Mouse (Mus musculus) layer of hippocampus, postnatal 10 days (tissue): ENCODE measurements around the gene Prrc2b. TPM values are rescaled to one million over a fixed set of nuclear protein-coding genes. Genes with fewer than 3 reads are reported as not detected.

Source experiments
- DNase-seq, 2 experiments: peaks; one replicate each; pipeline ENCODE4 v3.0.0; 2021; ENCODE audit warnings: low spot score in 2 of 2
- long read RNA-seq: library from polyadenylated mRNA; stranded (forward); transcript quantifications from one replicate; pipeline ENCODE4 v2.0.0, GENCODE M21; 2023
- total RNA-seq, 2 experiments: library from RNA; stranded (reverse); gene quantifications; 2 replicates each; pipeline ENCODE4 v1.2.3; 2021

Gene Prrc2b
- 100 to 1,000 TPM; 272 to 279 TPM for total RNA-seq
- long read RNA-seq, partial matches to known transcripts: 0 of 20 reads
- long read RNA-seq, other reads (novel, unspliced or antisense): 20 of 20 reads

GRCm38 (mm10) chr2:32150924-32151659 lies at the start of gene Prrc2b:
Prrc2b (plus strand) TSS chr2:32151082.
- DNase-seq: peak; percentile 68 to 80

- DNase-seq: no peak
These were observed 47.9 kb upstream of the Prrc2b start for GRCm38 (mm10) chr2:32102944-32103343.

GRCm38 (mm10) chr2:32103557-32103956 lies 47.3 kb upstream of the Prrc2b start:
- no peak for DNase-seq

GRCm38 (mm10) chr2:32104122-32104521 lies 46.8 kb upstream of the Prrc2b start:
- DNase-seq: no peak

GRCm38 (mm10) chr2:32105117-32105913 lies 45.6 kb upstream of the Prrc2b start:
- no peak for DNase-seq

- no peak for DNase-seq
These were observed 45.0 kb upstream of the Prrc2b start for GRCm38 (mm10) chr2:32105930-32106329.

GRCm38 (mm10) chr2:32111268-32111667 lies 39.6 kb upstream of the Prrc2b start:
- no peak for DNase-seq

- DNase-seq: no peak
These were observed 38.3 kb upstream of the Prrc2b start for GRCm38 (mm10) chr2:32112548-32112947.

- DNase-seq: no peak
These were observed 35.0 kb upstream of the Prrc2b start for GRCm38 (mm10) chr2:32115851-32116268.

- no peak for DNase-seq
These were observed 30.8 kb upstream of the Prrc2b start for GRCm38 (mm10) chr2:32119802-32120750.

GRCm38 (mm10) chr2:32121150-32121549 lies 29.7 kb upstream of the Prrc2b start:
- no peak for DNase-seq

- DNase-seq: no peak
These were observed 29.1 kb upstream of the Prrc2b start for GRCm38 (mm10) chr2:32121785-32122184.

GRCm38 (mm10) chr2:32127653-32128535 lies 23.0 kb upstream of the Prrc2b start:
- DNase-seq: no peak

- no peak for DNase-seq
These were observed 22.4 kb upstream of the Prrc2b start for GRCm38 (mm10) chr2:32128536-32128841.

- DNase-seq: no peak
These were observed 21.4 kb upstream of the Prrc2b start for GRCm38 (mm10) chr2:32129383-32130074.

- peak; percentile 66 to 71 for DNase-seq
These were observed 20.4 kb upstream of the Prrc2b start for GRCm38 (mm10) chr2:32130435-32130834.

- no peak for DNase-seq
These were observed 19.6 kb upstream of the Prrc2b start for GRCm38 (mm10) chr2:32131205-32131834.

- DNase-seq: no peak
These were observed 18.9 kb upstream of the Prrc2b start for GRCm38 (mm10) chr2:32131866-32132566.
